Mouse (Mus musculus) CD4-positive, CD25-positive, alpha-beta regulatory T cell (primary cell): Measurements from ENCODE around the gene Chia1. TPM values are rescaled to one million over a fixed set of nuclear protein-coding genes. Genes with fewer than 3 reads are reported as not detected.

Experiments
- polyA plus RNA-seq: library from polyadenylated mRNA; unstranded; fragments of 100-300 nt; shearing (Covaris generic); gene quantifications from one replicate; pipeline ENCODE4 v1.2.1, GENCODE M21; 2017

Gene Chia1
- 20.0 TPM for polyA plus RNA-seq

GRCm38 (mm10) chr3:106112929-106113328 lies at the start of gene Chia1:
Gene Chia1, plus strand, starts transcription at chr3:106113229.

GRCm38 (mm10) chr3:106167464-106167863 lies 54.4 kb downstream of the Chia1 start, which contains the start of gene Chil3:
Gene Chil3, minus strand, starts transcription at chr3:106167564.

Other genes starting within 250 kb of the Chia1 start
- not detected for gene Adora3, start 242.4 kb upstream of the Chia1 start, polyA plus RNA-seq
- gene Tmigd3, start 242.3 kb upstream of the Chia1 start, polyA plus RNA-seq, result not detected
- 0.60 TPM for gene I830077J02Rik, start 180.6 kb upstream of the Chia1 start, polyA plus RNA-seq
- gene Wdr77, start 153.9 kb upstream of the Chia1 start, polyA plus RNA-seq, result 83.1 TPM
- gene Atp5f1, start 153.1 kb upstream of the Chia1 start, polyA plus RNA-seq, result 353 TPM
- gene Ovgp1, start 139.5 kb upstream of the Chia1 start, polyA plus RNA-seq, result 7.7 TPM
- gene Pifo, start 98.6 kb upstream of the Chia1 start, polyA plus RNA-seq, result 1.6 TPM
- gene Chil5, start 80.4 kb upstream of the Chia1 start, polyA plus RNA-seq, result 12.3 TPM
- not detected for gene Chil3, start 54.3 kb downstream of the Chia1 start, polyA plus RNA-seq
- gene Chil4, start 106.3 kb downstream of the Chia1 start, polyA plus RNA-seq, result not detected